Mouse (Mus musculus): Measurements from ENCODE around the gene Teddm3.
A peak's percentile ranks its signal among the peaks of the same experiment; 100 is the strongest.
"Not testable (repeated sequence)": the region's sequence is repeated elsewhere in the genome, so short reads cannot be mapped to it uniquely, and the experiment has no call there.

Gene Teddm3

DNA sequence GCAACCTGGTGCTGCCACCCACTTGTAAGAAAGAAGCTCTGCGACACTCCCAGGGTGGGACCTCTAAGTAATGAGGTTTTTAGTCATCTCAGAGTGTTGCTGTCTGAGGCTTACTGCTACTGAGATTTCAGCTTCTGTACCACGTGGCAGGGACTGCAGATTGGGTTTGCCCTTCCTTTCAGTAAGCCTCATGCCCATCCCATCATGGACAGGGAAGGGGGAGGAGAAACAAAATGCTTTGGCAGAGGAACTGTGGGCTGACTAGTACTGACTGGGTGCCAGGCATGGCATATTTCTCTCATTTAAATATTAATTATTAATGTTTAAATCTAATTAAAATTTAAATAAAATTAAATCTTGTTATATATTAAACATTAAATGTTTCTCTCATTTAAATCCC is at the start of gene Teddm3:
Teddm3 (minus strand) TSS at position 101 of the 400 bp plus-strand sequence.
- not testable (repeated sequence) for DNase-seq

DNA sequence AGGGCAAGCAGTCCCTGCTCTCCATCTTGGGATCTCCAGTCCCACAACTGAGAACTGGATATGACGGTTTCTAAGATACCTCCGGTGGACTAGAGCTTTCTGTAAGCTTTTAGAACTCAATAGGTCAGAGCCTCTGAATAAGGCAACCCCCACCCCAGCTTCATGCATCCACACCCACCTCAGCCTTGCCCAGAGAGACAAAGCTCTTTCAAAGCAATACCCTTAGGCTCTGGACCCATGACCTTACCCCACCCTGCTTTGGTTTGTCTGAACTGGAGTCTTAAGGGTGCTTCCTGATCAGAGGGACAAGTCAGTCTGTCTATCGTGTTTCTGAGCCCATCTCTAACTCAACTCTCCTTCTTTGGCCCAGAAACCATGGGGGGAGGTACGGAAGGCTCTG is 48.9 kb upstream of the Teddm3 start:
- DNase-seq, result no peak

DNA sequence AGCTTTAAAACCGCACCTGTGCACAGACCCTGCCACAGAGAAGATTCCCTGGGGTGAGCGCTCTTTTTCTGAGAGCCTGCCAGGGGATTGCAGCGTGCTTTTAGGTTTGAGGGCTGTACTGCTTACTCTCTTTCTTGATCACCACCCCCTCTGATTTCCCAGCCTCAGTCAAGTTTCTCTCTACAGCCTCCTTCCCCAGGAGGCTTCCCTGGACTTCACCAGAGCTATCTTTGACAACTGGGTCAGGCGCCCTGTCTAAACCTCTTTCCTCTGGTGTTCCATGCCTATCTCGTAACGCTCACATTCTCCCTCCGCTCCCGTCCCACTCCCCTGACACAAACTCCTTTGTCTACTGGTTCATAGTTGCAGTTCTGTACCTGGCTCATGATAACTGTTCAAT is 45.6 kb upstream of the Teddm3 start:
- DNase-seq, result no peak

DNA sequence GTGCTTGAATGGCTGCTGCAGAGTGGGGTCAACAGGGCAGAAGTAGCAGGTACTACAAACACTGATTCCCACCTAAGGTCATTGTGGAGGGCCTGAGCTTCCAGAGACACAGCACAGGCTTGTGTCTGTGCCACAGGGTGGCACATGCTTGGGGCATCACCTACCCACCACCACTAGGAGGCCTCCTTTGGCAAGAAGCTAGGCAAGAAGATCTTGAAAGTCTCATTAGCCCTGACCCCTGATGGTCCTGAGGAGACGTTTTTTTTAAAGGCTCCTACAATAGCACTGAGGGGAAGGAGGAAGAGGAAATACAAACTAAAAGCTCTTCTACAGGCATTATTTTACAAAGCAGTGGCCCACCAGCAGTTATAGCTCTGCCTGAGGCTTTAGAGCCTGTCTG is 44.7 kb upstream of the Teddm3 start:
- peak; percentile 42 for DNase-seq

DNA sequence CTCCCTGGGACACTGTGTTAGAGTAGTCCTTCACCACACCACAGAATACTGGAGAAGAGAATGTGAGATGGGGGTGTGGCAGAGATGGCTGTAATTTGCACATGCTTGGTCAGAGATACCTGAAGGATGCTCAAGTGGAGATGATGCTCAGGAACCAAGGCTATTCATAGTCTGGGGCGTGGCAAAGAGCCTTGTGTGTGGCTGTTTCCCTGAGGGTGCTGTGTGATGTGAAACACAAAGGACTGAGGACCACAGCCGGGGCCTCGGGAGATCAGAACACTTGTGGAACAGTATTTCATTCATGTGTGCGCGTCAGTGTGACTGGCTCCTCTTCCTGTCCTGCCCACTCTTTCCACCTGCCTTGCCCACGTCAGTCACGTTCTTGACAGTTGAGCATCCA is 44.2 kb upstream of the Teddm3 start:
- no peak for DNase-seq

DNA sequence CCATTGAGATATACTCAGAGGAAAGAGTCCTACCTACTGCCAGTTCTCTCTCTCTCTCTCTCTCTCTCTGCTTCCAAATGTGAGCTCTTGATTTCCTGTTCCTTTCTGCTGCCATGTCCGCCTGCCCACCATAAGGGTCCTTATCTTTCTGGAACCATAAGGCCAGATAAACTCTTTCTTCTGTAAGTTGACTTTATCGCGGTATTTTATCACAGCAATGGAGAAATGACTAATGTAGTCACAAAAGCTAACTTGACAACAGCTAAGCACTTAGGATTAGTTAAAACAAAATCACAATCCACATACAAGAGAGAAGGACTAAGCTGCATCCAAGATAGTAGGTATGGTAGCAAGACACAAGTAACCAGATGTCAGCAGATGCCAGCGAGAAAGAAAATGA is 43.7 kb upstream of the Teddm3 start:
- no peak for DNase-seq

DNA sequence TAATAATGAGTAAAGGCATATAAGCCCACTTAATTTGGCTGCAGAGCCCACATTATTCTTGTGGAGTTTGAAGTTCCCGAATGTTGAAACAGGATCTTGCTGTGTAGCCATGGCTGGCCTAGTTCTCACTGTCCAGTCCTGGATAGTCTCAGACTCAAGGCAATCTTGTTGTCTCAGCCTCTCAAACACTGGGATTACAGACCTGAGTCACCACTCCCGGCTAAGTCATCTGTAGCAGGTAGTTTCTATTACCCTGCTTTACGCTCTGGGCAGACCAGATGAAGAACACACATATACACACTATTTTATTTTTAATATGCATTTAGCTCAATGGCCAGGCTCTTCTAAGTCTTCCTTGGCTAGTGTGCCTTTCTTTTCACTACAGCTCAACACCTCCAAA is 42.8 kb upstream of the Teddm3 start:
- no peak for DNase-seq

DNA sequence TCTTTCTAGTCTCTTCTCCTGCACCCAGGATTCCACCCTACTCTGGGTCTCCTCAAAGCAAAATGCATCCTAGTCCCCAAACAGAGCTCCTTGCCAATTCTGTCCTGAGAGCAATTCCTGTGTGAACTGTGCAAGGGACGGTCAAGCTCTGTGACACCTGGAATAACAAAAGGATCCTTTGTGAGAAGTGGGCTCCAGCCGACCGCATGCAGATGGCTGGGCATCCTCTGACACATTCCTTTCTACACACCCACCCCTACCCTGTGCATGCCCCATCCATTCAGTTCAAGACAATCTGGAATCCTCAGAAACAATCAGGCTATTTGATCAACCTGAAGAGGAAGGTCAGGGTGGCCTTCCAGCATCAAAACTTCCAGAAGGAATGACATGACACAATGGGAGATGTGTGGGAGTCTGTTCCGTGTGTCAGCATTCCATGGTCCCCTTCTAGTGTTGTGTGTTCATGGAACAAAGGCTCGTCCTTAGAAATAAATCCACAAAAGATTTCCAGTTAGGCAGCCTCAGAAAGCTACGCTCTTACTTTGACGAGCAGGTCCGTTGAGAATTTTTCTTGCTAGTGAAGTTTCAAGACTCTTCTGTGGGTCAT is 41.6 kb upstream of the Teddm3 start:
- no peak for DNase-seq

DNA sequence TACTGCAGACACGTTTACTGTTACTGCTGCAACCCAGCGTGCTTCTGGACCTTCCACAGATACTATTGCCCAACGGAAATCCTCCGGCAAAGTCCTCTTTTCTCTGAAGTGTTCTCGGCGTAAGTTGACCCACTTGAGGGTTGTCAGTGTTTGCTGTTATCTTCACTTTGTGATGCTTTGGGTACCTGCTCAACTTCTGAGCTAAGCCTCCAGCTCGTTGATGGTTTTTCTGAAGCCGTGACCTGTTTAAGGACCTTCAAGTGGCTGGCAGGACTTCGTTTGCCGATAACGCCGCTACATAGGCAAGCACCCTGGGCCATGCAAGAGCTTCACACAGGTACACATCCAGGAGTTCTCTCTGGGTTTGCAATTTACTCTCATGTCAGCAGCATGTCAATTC is 40.4 kb upstream of the Teddm3 start:
- no peak for DNase-seq

DNA sequence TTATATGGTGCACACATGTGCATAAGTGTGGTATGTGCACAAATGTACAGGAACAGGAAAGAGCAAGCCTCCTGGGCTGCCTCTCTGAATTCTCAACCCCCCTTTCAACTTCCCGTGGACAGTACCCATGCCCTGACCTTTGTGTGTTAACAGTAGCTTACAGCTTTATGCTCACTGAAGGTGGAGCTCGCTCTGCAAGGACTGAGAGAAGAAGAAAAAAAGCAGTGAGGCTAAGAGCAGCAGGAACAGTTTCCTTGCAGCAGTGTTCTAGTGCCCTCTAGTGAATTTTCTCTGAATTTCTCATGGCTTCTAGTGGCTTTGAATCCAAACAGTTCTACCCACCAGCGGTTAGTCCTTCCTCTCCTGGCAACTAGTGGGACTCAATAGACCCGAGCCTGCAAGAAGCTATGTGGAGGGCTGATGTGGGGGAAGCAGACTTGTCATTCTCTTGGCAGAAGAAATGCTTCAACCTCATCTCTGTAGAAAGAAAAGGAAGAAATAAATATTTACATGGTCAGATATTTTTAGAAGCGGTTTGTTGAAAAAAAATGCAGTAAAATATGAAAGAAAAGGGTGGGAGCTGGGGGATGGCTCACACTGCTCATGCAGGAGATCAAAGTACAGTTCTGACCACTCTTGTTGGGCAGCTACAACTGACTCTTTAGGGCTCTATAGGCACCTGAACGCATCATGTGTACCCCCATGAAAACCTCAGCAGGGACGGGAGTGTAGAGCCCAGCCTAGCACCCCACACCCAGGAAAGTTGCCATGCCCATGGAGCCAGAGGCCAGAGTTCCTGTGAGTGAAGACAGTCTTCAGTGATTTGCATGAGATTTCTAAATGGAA is 38.9 kb upstream of the Teddm3 start:
- DNase-seq, result peak; percentile 37

DNA sequence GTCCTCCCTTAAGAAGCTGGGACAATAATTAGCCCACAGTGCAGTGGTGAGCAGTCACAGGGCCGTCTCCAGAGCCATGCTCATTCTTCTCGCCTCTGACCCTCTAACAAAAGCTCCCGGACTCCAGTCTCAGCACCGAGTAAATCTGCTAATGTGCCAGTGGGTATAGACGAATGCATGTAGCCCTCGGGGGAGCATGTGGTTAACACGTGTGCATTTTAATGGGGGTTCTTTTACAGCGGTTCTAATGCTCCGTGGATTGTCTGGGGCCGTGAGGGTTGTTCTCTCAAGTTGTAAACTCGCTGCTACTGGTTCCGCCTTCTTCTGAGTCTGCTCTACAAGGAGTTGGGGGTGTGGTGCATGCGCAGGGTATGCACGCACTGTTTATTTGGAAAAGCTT is 37.8 kb upstream of the Teddm3 start:
- DNase-seq, result no peak

DNA sequence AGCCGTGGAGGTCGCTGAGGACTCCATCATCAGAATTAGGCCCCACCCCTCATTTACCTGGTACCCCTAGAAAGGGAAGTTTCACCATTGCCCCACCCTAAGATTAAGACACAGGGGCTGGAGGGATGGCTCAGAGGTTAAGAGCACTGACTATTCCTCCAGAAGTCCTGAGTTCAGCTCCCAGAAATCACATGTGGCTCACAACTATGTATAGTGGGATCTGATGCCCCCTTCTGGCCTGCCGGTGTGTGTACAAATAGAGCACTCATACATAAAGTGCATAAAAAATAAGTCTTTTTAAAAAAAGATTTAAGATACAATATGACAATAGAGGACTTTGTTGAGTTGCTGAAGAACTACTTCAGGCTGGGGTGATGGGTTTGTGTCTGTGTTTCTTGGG is 34.5 kb upstream of the Teddm3 start:
- DNase-seq, result no peak

DNA sequence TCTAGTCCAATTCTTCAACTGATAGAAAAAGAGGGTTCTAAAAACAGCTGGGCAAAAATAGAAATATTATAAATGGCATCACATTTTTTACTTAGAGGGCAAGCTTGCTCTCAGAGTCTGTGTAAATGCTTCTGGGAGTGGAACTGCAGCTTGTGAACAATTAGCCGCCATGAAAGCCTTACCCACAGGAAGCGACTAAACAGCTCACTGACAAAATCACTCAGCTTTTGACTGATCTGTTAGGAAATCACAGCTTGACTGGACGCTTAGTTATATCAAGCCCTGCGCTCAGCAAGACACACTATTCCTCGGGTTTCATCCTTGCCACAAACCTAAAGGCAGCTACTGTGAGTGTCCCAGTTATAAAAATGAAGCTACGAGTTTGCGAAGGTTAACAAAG is 33.8 kb upstream of the Teddm3 start:
- DNase-seq, result no peak

DNA sequence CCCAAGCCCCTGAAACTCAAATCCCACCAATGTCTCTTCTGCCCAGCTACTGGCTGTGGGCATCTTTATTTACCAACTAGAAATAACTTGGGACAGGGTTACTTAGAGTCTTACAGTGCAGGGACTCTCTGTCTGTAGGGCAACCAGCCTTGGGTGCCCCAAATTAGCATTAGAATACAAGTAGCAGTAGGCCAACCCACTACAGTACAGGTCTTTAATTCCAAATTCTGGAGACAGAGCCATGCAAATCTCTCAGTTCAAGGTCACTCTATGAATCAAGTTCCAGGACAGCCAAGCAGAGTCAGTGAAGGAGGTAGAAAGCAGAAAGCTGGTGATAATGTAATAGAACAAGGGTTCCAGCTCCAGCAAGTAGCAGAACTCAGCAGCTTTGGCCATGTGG is 30.9 kb upstream of the Teddm3 start:
- DNase-seq, result no peak

DNA sequence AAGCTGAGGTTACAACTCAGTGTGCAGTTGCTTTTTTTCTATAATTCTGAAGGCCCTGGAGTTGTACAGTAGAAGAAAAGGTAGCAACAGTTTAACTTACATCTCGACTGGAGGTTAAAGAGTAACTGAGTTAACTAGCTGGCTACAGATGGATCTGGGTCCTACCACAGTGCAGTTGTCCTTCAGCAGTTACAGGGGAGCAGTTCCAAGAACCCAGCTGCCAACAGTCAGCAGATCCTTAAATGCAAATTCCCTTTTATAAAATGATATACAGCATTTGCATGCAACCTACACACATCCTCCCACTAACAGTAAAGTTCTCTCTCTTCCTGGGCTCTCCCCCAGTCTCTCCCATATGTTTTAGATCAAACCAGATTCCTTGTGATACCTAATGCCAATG is 28.3 kb upstream of the Teddm3 start:
- DNase-seq, result no peak

DNA sequence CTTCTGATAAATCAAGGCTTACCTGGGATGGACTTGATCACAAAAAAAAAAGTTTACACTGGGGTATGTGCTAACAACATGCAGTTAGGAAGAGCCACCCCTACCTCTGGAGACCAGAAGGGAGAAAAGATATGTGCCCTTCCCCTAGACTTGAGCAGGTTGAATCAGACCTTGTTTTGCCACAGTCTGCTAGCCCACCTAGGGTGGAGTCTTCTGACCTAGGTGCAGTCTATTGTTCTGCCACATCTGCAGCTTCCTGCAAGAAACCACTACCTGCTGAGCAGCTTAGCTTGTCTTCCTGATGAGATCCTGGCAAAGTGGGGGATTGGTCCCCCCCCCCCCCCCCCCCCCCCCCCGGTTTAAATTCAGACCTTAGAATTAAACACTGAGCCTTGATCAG is 21.4 kb upstream of the Teddm3 start:
- no peak for DNase-seq

DNA sequence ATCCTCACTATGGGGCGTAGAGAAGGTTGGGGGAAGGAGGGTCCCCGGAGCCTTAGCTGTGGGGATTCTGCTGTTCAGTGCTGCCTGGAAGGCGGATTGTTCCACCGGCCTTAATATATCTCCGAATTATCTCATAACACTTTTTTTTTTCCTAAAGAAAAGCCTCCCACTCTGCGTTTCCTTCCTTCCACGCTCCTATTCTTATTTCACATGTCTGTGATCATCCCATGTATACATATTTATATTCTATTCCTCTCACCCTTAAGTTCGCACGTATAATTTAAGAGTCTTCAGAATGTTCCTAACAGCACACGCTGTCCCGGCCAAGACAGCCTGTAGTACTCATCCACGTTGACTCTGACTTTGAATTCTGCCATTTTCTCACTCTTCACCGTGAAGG is 14.9 kb upstream of the Teddm3 start:
- no peak for DNase-seq

DNA sequence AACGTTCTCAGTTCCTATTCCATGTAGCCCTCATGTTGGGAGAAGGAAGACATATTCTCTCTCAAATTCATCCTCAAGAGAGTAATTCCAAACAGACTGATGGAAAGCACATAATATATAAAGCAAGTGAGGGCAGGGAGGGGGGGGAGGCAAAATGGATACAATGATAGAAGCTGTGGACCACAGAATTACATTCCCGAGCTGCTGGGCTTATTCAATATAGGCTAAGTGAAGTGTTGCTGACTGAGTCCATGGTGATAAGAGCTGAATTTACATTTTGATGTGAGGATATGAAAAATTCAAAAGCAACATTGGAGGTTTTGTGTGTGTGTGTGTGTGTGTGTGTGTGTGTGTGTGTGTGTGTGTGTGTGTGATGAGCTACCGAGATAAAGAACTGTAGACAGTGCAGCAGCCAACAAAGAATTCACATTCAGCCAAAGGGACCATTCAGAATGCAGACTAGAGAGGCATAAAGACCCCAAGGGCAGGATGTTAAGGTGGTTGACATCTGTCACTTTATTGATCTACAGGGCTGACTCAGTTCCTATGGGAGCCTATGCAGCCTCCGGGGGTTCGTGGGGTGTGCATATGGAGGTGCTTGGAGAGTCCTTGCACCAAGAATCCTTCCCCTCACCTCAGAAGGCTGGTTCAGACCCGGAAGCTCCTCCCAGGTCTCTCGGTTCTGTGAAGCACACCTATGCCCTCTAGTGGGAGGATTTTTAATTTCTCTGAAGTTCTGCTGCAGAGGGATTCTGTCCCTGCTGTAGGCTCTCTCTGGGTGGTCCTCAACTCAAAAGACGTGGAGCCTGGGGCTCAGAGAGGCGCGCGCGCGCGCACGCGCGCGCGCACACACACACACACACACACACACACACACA is 11.8 kb upstream of the Teddm3 start:
- peak; percentile 17 for DNase-seq

DNA sequence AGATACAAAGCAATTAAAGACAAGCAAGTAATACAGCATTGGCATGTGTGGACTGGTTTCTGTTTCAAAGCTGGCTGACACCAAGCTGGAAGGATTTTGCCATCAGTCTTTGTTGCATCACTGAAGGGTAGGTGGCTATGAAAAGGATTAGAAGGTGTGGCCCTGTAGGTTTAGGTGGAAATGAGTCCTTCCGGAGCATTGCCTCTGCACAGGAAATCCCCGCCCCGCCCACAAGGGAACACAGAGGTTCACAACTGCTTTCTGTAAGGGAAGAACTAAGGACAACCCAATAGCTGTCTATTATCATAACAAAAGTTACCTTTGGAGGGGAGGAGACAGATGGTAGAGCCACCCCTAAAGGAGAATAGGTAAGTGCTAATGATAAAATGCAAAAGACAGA is 9.6 kb upstream of the Teddm3 start:
- not testable (repeated sequence) for DNase-seq

DNA sequence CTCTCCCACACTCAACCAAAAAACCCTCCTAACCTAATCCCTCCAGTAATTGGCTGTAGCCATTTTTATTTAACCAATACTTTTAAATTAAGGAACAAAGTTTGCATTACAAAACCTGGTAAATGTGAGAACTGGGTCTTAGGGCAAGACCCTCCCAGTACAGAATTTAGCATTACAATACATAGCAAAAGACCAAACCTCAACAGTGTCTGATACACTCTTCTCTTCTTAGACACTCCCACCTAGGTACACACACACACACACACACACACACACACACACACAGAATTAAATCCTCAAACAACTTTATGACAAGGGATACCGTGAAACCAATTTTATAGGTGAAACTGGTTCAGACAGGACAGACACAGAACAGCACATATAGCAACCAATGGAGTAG is 5.4 kb upstream of the Teddm3 start:
- not testable (repeated sequence) for DNase-seq

DNA sequence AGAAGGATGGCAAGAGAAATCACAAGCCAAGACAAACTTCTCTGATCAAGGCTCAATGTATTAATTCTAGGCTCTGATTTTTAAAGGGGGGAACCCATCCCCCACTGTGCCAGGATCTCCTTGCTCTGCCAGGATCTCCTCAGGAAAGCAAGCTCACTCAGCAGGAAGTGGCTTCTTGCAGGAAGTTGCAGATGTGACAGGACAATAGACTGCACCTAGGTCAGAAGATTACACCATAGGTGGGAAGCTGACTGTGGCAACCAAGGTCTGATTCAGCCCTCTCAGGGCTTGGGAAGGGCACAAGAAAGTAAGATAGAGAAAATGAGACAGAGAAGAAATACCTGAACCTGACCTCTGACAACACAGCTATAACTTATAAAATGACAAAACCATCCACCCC is 2.5 kb upstream of the Teddm3 start:
- not testable (repeated sequence) for DNase-seq

DNA sequence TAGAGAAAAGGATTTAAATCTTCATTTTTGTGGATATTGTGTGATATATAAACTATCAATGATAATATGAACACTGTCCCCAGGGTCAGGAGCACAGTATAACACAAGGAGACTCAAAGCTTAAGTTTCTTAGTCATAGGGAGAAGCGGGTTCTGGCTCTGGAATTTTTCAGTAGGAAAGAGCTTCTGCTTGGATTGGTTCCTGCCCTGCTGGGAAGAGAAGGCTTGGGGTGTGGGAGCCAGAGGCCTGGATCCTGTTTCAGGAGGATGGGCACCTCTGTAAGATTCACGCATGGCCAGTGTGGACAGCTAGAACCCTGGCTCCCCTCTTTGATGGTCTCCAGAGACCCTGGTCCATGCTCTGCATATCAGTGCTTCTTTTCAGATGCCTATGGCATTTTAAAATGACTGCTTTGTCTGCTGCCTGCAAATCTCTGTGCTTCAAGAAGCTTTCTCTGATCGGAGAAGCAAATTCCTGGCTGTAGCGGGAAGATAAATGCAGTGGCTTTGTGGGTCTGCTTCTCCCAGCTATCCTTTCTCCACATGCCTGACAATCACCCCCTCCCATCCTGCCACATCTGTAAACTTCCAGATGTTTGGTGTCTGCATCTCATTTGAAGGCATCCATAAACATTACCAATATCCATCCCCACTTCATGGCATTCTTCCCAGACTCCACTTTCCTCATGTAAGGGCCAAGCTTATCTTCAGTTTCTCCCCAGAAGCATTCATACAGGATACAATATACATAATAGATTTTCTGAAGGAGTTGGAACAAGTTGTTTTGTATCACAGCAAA is 2.0 kb downstream of the Teddm3 start:
- DNase-seq, result no peak

DNA sequence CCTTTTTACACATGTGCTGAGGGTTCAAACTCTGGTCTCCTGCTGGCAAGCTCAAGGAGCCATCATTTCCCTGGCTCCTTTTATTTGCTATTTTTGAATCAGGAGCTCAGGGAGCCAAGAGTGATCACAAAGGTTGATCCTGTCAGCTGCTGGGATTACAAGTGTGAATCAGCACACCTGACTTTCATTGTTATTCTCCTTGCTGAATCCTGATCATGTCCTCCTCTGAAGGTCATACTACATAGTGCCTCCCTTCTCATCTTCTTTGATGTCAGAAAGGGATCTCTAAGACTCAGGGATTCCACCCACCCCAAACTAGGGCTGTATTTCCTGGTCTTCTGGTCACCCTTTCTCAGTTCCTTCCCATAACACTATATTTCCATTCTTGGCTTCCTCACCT is 3.9 kb downstream of the Teddm3 start:
- no peak for DNase-seq
